Mouse (Mus musculus) forebrain, postnatal 0 days (tissue): Measurements from ENCODE around the gene Rbms2. TPM values are rescaled to one million over a fixed set of nuclear protein-coding genes. Genes with fewer than 3 reads are reported as not detected.

ENCODE experiments used
- ATAC-seq: fragments of 200-750 bp; cut with Nextera tagmentation; 2 replicates; pipeline ENCODE4 v1.8.0; 2017; ENCODE audit warnings: mild to moderate bottlenecking, moderate library complexity
- DNase-seq: peaks from one replicate; pipeline ENCODE4 v3.0.0-alpha.2; 2015
- H3K27ac ChIP-seq: fragments of 300-500 bp; sonication (generic); 2 replicates; pipeline ENCODE4 v1.5.1; 2014; ENCODE audit warnings: low read depth, mild to moderate bottlenecking, antibody characterized with exemption, low read length, moderate library complexity, mixed read lengths
- H3K27me3 ChIP-seq: fragments of 300-500 bp; sonication (generic); 2 replicates; pipeline ENCODE4 v1.6.1; 2014; ENCODE audit warnings: mild to moderate bottlenecking, low read length, mixed read lengths; ENCODE audit not compliant: insufficient read depth
- H3K36me3 ChIP-seq: fragments of 300-500 bp; sonication (generic); 2 replicates; pipeline ENCODE4 v1.6.1; 2014; ENCODE audit warnings: mild to moderate bottlenecking, moderate library complexity; ENCODE audit not compliant: insufficient read depth
- H3K4me1 ChIP-seq: fragments of 300-500 bp; sonication (generic); 2 replicates; pipeline ENCODE4 v1.6.1; 2014; ENCODE audit warnings: antibody characterized with exemption; ENCODE audit not compliant: insufficient read depth
- H3K4me2 ChIP-seq: fragments of 300-500 bp; sonication (generic); 2 replicates; pipeline ENCODE4 v1.6.1; 2014; ENCODE audit warnings: low read depth, mild to moderate bottlenecking, moderate library complexity
- H3K4me3 ChIP-seq: fragments of 300-500 bp; sonication (generic); 2 replicates; pipeline ENCODE4 v1.5.1; 2014; ENCODE audit warnings: low read depth, low read length, mixed read lengths
- H3K9ac ChIP-seq: fragments of 300-500 bp; sonication (generic); 2 replicates; pipeline ENCODE4 v1.6.1; 2014; ENCODE audit warnings: mild to moderate bottlenecking
- H3K9me3 ChIP-seq: fragments of 300-500 bp; sonication (generic); 2 replicates; pipeline ENCODE4 v1.6.1; 2016; ENCODE audit warnings: low read length
- CTCF ChIP-seq: sonication (generic); IDR thresholded peaks from 2 replicates; pipeline ENCODE4 v1.5.1; 2016; ENCODE audit warnings: antibody characterized with exemption, control low read depth, low read depth
- WGBS: fragments of 180-500 bp; shearing (Covaris S2); extraction: QIAGEN DNeasy Blood & Tissue Kit; methylation state at CpG from one replicate; pipeline ENCODE4 v1.1.7; 2014; 5-methylcytosine and 5-hydroxymethylcytosine counted together
- polyA plus RNA-seq: library from polyadenylated mRNA; unstranded; fragments of >200 nt; fragmentation: Nextera tagmentation; extraction: Ambion mirVana; gene quantifications from 2 replicates; pipeline ENCODE4 v1.2.1, GENCODE M21; 2015
- total RNA-seq: library from RNA; depleted of rRNA; stranded (reverse); fragments of >200 nt; gene quantifications from 2 replicates; pipeline ENCODE4 v1.2.3, GENCODE M21; 2014; rRNA removed

Gene Rbms2
- total RNA-seq, result 6.3 and 9.9 TPM in 2 replicates
- polyA plus RNA-seq, result 4.7 and 5.6 TPM in 2 replicates

DNA sequence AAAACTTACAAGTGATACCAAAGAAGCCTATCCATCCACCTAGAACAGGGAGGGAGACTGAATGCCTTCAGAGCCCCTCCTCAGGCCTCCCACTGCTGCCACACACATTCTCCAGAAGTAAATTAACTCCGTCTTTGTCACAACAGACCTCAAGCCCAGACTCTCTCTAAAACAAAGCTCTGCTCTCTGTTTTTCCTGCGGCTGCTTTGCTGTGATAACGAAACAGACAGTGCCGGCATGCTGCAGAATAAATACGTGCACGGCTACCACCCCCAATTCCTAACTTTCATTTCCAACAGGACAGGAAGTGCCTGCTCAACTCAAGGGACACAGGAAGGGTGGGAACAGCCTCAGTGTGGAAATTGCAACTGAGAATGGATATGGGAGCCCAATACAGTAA lies at the start of gene Rbms2:
Rbms2 (minus strand) TSS at position 309 of the 400 bp plus-strand sequence.
- Histone ChIP-seq H3K4me1 (peaks cover 7% of the 10 kb centered on the region; the same call in 1 of the 2 replicates), H3K9ac (no peak within 1 kb of the TSS), H3K27me3 (no peaks in the 10 kb centered on the region), H3K9me3 (no peaks in the 10 kb centered on the region), H3K27ac (no peak within 1 kb of the TSS), H3K4me3 (no peak within 1 kb of the TSS), H3K4me2 (no peak within 1 kb of the TSS), H3K36me3 (no peaks in the 10 kb centered on the region)
- ATAC-seq, result no peak
- no peak for TF ChIP-seq CTCF
- no peak for DNase-seq
- WGBS, result 1% methylated on average over 6 of the region's 6 CpGs

DNA sequence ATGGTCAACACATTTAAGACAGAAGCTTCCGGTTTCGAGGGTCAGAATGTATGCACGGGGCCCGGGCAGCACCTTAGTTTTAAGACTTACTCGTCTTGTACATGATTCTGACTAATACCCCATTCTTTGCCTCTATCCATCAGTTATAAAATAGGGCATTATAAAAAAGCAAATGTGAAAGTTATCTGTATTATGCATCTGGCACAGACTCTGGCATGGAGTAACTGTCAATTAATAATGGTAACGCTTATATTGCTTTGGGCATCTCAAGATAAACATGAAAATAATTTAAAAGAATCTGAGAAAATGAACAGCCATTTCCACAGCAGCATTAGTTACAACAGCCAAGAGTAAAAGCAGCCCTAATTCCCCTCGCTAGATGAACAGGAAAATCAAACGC lies 47.9 kb upstream of the Rbms2 start:
- Histone ChIP-seq H3K4me3 (no peak overlapping the region), H3K36me3 (no peaks in the 10 kb centered on the region), H3K27me3 (no peaks in the 10 kb centered on the region), H3K9ac (no peak overlapping the region), H3K4me1 (no peaks in the 10 kb centered on the region), H3K27ac (no peak overlapping the region), H3K4me2 (no peak overlapping the region), H3K9me3 (no peaks in the 10 kb centered on the region)
- 90% methylated on average over 8 of the region's 8 CpGs for WGBS
- DNase-seq (no peak), ATAC-seq (no peak)
- TF ChIP-seq CTCF, result no peak

DNA sequence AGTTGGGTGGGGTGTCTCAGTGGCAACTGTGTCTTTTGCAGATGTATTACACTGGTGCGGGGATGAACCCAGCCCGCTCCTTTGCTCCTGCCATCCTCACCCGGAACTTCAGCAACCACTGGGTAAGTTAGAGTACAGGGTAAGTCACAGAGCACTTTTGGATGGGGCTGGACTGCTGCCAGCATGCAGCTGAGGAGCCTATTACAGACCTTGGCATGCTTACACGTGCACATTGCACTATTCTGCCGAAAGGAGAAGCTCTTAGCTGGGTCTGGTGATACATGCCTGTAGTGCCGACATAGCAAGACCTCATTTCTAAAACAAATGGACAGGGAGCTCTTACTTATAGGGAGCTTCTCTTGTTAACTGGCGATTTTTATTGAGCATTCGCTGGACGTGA lies 47.5 kb upstream of the Rbms2 start:
- H3K27ac ChIP-seq, result no peak overlapping the region
- no peak overlapping the region for H3K4me3 ChIP-seq
- no peaks in the 10 kb centered on the region for H3K4me1 ChIP-seq
- TF ChIP-seq CTCF, result no peak
- no peaks in the 10 kb centered on the region for H3K36me3 ChIP-seq
- ATAC-seq (no peak), DNase-seq (no peak)
- H3K27me3 ChIP-seq, result no peaks in the 10 kb centered on the region
- no peak overlapping the region for H3K9ac ChIP-seq
- H3K4me2 ChIP-seq, result no peak overlapping the region
- no peaks in the 10 kb centered on the region for H3K9me3 ChIP-seq
- 72% methylated on average over 9 of the region's 9 CpGs for WGBS

DNA sequence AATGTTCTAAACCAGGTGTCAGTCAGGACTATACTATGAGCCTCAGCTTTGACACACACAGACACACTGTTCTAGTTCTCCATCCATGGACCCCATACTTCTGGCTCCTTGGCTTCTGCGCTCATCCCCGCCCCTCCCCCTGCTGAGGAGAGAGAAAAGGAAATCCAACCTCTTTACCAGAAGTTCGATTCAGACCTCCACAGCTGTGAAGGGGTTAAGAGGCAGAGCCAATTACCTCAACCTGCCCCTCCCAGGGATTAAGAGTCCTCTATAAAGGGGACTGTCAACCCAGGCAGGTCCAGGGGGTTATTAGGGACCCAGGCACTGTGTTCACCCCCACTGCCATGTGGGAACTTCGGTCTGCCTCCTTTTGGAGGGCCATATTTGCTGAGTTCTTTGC lies 45.4 kb upstream of the Rbms2 start, which contains the start of gene Mip:
Mip (plus strand) TSS at position 301 of the 400 bp plus-strand sequence.
- DNase-seq (no peak), ATAC-seq (no peak)
- 19% methylated on average over 4 of the region's 4 CpGs for WGBS
- Histone ChIP-seq H3K4me3 (no peak within 1 kb of the TSS), H3K27me3 (no peaks in the 10 kb centered on the region), H3K27ac (no peak within 1 kb of the TSS), H3K4me2 (no peak within 1 kb of the TSS), H3K9ac (no peak within 1 kb of the TSS), H3K36me3 (no peaks in the 10 kb centered on the region), H3K4me1 (no peaks in the 10 kb centered on the region), H3K9me3 (no peaks in the 10 kb centered on the region)
- no peak for TF ChIP-seq CTCF

DNA sequence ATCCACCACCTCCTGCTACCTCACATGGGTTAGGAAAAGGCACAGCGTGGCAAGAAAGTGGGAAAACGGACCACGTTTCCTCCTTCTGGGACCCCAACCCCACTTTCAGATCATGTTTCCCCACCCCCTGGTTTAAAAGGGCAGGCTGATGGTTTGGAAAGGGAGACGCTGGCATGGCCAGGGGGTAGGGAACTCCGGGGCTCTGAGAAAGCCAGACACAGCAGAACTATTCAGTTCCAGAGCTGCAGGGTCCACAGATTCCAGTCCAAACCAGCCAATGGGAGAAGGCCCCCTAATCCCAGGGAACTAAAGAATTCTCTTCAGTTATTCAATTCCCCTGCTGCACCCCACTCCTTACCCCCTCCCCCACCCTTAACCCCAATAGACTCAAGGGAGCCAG lies 45.0 kb upstream of the Rbms2 start:
- H3K4me2 ChIP-seq, result no peak overlapping the region
- no peak for ATAC-seq
- no peak for TF ChIP-seq CTCF
- H3K4me1 ChIP-seq, result no peaks in the 10 kb centered on the region
- 30% methylated on average over 5 of the region's 5 CpGs for WGBS
- no peak overlapping the region for H3K9ac ChIP-seq
- H3K9me3 ChIP-seq, result no peaks in the 10 kb centered on the region
- H3K4me3 ChIP-seq, result no peak overlapping the region
- no peaks in the 10 kb centered on the region for H3K27me3 ChIP-seq
- no peak for DNase-seq
- no peaks in the 10 kb centered on the region for H3K36me3 ChIP-seq
- no peak overlapping the region for H3K27ac ChIP-seq

DNA sequence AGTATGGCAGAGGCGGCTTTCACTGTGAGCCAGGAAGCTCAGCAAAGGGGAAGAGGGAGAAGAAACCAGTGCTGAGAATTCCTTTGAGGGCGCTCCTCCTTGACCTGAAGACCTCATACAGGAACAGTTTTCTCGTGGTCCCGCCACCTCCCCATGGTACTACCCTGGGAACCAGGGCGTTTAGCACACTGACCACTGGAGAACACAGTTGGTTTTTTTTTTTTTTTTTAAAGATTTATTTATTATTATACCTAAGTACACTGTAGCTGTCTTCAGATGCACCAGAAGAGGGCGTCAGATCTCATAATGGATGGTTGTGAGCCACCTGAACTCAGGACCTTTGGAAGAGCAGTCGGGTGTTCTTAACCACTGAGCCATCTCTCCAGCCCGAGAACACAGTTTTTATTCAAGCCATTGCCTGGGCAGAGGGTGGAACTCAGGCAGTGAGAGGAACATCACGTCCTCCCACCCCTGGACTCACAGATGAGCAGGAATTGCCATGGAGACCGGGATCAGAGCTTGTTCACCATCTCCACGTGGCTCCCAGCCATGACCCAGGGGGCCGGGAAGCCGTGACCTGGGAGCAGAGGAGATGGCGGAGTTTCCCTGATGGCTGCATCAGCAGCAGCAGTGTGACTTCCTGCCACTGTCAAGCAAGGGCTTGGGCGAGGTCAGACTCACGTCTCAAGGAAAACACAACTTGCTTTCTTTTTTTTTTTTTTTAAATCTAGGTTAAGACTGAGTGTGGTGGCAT lies 41.6 kb upstream of the Rbms2 start:
- Histone ChIP-seq H3K27me3 (no peaks in the 10 kb centered on the region), H3K27ac (no peak overlapping the region), H3K36me3 (no peaks in the 10 kb centered on the region), H3K9ac (no peak overlapping the region), H3K9me3 (no peaks in the 10 kb centered on the region), H3K4me3 (no peak overlapping the region), H3K4me2 (no peak overlapping the region), H3K4me1 (no peaks in the 10 kb centered on the region)
- TF ChIP-seq CTCF, result no peak
- ATAC-seq (no peak), DNase-seq (no peak)
- WGBS, result 72% methylated on average over 16 of the region's 16 CpGs

DNA sequence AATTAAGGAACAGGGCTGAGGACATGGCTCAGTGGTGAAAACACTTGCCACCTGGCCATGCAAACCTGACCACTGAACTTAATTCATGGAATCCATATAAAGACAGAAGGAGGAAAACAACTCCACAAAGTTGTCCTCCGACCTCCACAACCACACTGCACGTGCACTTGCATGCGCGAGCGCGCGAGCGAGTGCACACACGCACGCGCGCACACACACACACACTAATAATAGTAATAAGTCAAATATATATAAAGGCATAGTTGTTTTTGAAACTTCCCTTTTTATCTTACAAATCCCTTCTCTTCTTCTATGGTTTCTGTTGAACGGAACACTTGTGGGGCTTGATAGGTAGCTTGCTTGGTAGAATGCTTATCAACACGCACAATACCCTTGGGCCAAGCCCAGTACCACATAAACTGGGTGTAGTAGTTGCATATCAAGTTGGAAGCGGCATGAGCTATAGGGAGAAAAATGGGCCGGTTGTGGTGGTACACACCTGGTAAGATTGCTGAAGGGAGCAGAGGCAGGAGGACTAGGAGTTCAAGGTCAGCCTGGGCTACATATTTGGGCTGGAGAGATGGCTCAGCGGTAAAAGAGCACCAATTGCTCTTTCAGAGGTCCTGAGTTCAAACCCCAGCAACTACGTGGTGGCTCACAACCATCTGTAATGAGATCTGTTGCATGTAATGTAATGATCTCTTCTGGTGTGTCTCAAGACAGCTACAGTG lies 38.5 kb upstream of the Rbms2 start:
- Histone ChIP-seq H3K9me3 (no peaks in the 10 kb centered on the region), H3K4me2 (no peak overlapping the region), H3K9ac (no peak overlapping the region), H3K27ac (no peak overlapping the region), H3K36me3 (no peaks in the 10 kb centered on the region), H3K27me3 (no peaks in the 10 kb centered on the region), H3K4me1 (no peaks in the 10 kb centered on the region), H3K4me3 (no peak overlapping the region)
- no peak for DNase-seq
- WGBS, result 95% methylated on average over 18 of the region's 18 CpGs
- ATAC-seq, result no peak
- TF ChIP-seq CTCF, result no peak
